Comparison of ENCODE assay signal across 7 mouse cellular contexts in the genomic region with DNA sequence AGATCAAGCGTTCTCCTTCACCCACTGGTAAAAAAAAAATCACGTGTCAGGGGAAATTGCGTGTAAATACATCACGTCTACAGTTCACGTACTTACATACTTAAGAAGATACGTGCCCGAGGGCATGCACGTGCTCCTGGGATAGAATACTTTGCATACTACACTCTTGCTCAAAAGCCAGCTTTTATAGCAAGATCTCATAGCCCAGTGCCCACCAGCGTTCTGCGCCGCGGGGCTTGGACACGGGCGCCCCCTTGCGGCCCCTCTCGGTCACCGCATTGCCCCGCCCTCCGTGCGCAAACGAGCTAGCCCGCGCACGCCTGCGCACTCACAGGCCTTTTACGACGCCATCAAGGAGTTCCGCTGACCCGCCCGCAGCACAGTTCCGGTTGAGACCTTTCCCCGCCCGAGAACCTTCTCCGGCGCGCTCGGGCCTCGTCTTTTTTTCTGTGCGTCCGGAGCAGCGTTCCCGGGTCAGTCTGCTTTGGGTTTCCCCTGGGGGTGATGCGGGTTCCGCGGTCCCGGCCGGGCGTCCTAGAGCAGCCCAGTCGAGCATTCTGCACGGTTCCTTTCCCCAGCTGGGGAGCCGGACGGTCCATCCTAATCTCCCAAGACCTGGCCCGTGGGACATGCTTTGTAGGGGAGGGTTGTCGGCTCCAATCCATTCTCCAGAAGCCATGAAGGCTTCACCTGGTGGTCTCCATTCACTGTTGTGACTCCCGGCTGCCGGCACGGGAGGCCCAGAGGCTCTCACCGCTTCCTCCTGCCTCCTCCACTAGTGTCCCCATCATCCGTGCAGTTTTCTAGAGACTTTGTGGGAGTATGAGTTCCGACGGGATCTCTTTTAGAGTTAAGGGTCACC. TPM values are rescaled to one million over a fixed set of nuclear protein-coding genes. Genes with fewer than 3 reads are reported as not detected.
DNase-seq lines count a peak whose midpoint lies in the region; ATAC-seq and TF ChIP-seq lines count a peak whose summit lies in the region.

A gene (plus strand): TSS at position 169 of the 862 bp plus-strand sequence.

- peak; percentile 97 for DNase-seq in adrenal gland, postnatal 10 days
- DNase-seq in embryonic facial prominence, embryonic 10.5 days (ENCODE audit: low spot score) = peak; percentile 95
- DNase-seq in gonadal fat pad, adult 2 months (ENCODE audit: low read depth) = peak; percentile 23
- peak; percentile 94 for DNase-seq in left cerebral cortex, postnatal 4 days

- intact Hi-C loops in left cerebral cortex, postnatal 4 days (cut with DNase I) = loop anchor here (5.0 to 10.0 kb wide), 3 partner anchors 49 to 212 kb away; a partner anchor contains a TSS

- peak within 1 kb of the TSS; percentile 82 for H3K4me2 ChIP-seq in intestine, postnatal 0 days (replicated peaks; ENCODE audit: low read depth)
- peak within 1 kb of the TSS; percentile 85 for H3K4me2 ChIP-seq in midbrain, embryonic 12.5 days (replicated peaks)

- under 1% methylated on average over 61 of the region's 61 CpGs for WGBS in embryonic facial prominence, embryonic 10.5 days
- WGBS in intestine, postnatal 0 days = under 1% methylated on average over 61 of the region's 61 CpGs
- 1% methylated on average over 61 of the region's 61 CpGs for WGBS in midbrain, embryonic 12.5 days
- under 1% methylated on average over 61 of the region's 61 CpGs for WGBS in small intestine, adult 2 months

- peaks cover 19% of the 10 kb centered on the region for H3K4me1 ChIP-seq in embryonic facial prominence, embryonic 10.5 days
- H3K4me1 ChIP-seq in intestine, postnatal 0 days (replicated peaks; ENCODE audit: control insufficient read depth, insufficient read depth, low read length) = no peaks in the 10 kb centered on the region
- peaks cover 17% of the 10 kb centered on the region for H3K4me1 ChIP-seq in midbrain, embryonic 12.5 days
- H3K4me1 ChIP-seq in small intestine, adult 2 months (ENCODE audit: control insufficient read depth, insufficient read depth, insufficient read length, low read length) = peaks cover 2% of the 10 kb centered on the region

- peaks cover 32% of the 10 kb centered on the region for H3K36me3 ChIP-seq in embryonic facial prominence, embryonic 10.5 days (replicated peaks)
- H3K36me3 ChIP-seq in intestine, postnatal 0 days (ENCODE audit: control insufficient read depth, insufficient read depth) = peaks cover 30% of the 10 kb centered on the region
- peaks cover 28% of the 10 kb centered on the region for H3K36me3 ChIP-seq in midbrain, embryonic 12.5 days
- H3K36me3 ChIP-seq in small intestine, adult 2 months (ENCODE audit: control insufficient read depth, insufficient read depth, low read length) = peaks cover 21% of the 10 kb centered on the region

- peaks cover 4% of the 10 kb centered on the region; the same call in 1 of the 2 replicates for H3K9me3 ChIP-seq in embryonic facial prominence, embryonic 10.5 days
- no peaks in the 10 kb centered on the region for H3K9me3 ChIP-seq in intestine, postnatal 0 days (ENCODE audit: control insufficient read depth)
- H3K9me3 ChIP-seq in midbrain, embryonic 12.5 days = no peaks in the 10 kb centered on the region

- peak within 1 kb of the TSS; percentile 87 for H3K4me3 ChIP-seq in embryonic facial prominence, embryonic 10.5 days
- peak within 1 kb of the TSS; percentile 91 for H3K4me3 ChIP-seq in intestine, postnatal 0 days (ENCODE audit: low read depth, low read length)
- H3K4me3 ChIP-seq in midbrain, embryonic 12.5 days = peak within 1 kb of the TSS; percentile 68
- H3K4me3 ChIP-seq in small intestine, adult 2 months (ENCODE audit: low read depth, low read length) = peak within 1 kb of the TSS; percentile 94

- TF ChIP-seq POLR2A in small intestine, adult 2 months (IDR thresholded peaks at IDR 0.05; ENCODE audit: low read depth, low read length) = peak; percentile 86; the same call in 1 of the 2 replicates

- H3K27ac ChIP-seq in embryonic facial prominence, embryonic 10.5 days (replicated peaks) = peak within 1 kb of the TSS; percentile 94
- peak within 1 kb of the TSS; percentile 89 for H3K27ac ChIP-seq in intestine, postnatal 0 days (ENCODE audit: low read depth, low read length)
- H3K27ac ChIP-seq in midbrain, embryonic 12.5 days (replicated peaks) = peak within 1 kb of the TSS; percentile 86
- H3K27ac ChIP-seq in small intestine, adult 2 months (ENCODE audit: insufficient read depth, low read depth, low read length) = peak within 1 kb of the TSS; percentile 74

- TF ChIP-seq CTCF in intestine, postnatal 0 days (IDR thresholded peaks at IDR 0.05; ENCODE audit: low read depth) = peak; percentile 99
- peak; percentile 99 for TF ChIP-seq CTCF in small intestine, adult 2 months (IDR thresholded peaks at IDR 0.05; ENCODE audit: extremely low read depth, insufficient read length, insufficient replicate concordance, low read depth, low read length)

- peak within 1 kb of the TSS; percentile 95 for H3K9ac ChIP-seq in intestine, postnatal 0 days (ENCODE audit: low read depth, low read length)
- H3K9ac ChIP-seq in midbrain, embryonic 12.5 days (replicated peaks) = peak within 1 kb of the TSS; percentile 85

- peak; percentile 84 for ATAC-seq in intestine, postnatal 0 days
- ATAC-seq in midbrain, embryonic 12.5 days (ENCODE audit: low FRiP score, low read depth) = peak; percentile 87

- H3K27me3 ChIP-seq in embryonic facial prominence, embryonic 10.5 days (replicated peaks; ENCODE audit: low read depth, poor library complexity, severe bottlenecking) = no peaks in the 10 kb centered on the region
- no peaks in the 10 kb centered on the region for H3K27me3 ChIP-seq in intestine, postnatal 0 days (replicated peaks; ENCODE audit: control insufficient read depth, insufficient read depth, low read length)
- no peaks in the 10 kb centered on the region for H3K27me3 ChIP-seq in midbrain, embryonic 12.5 days
- H3K27me3 ChIP-seq in small intestine, adult 2 months (ENCODE audit: control insufficient read depth, insufficient read depth, low read length) = no peaks in the 10 kb centered on the region

RNA-seq across cellular contexts. Expression of the gene that starts here (rescaled TPM):
- total RNA-seq in adrenal gland, postnatal 10 days (2021) = 10 to 100 TPM; 19.5 to 23.1 TPM
- 44.6 and 46.8 TPM in 2 replicates for polyA plus RNA-seq in embryonic facial prominence, embryonic 10.5 days (2016; fragmentation: Nextera tagmentation; extraction: Ambion mirVana)
- 32.6 and 37.2 TPM in 2 replicates for polyA plus RNA-seq in gonadal fat pad, adult 2 months (2012; rRNA removed)
- 22.8 and 23.9 TPM in 2 replicates for polyA plus RNA-seq in intestine, postnatal 0 days (2015; fragmentation: Nextera tagmentation; extraction: Ambion mirVana)
- 10 to 100 TPM; 34.4 to 37.0 TPM for total RNA-seq in left cerebral cortex, postnatal 4 days (2021)
- polyA plus RNA-seq in midbrain, embryonic 12.5 days (2016; fragmentation: Nextera tagmentation; extraction: Ambion mirVana) = 46.6 and 49.0 TPM in 2 replicates
- polyA plus RNA-seq in small intestine, adult 2 months (2012; rRNA removed) = 17.9 and 32.1 TPM in 2 replicates

Comparison
In these comparisons a context has a peak if more than half of its experiments do, and no peak if none do; other contexts are left out.
1. Peak in every context shown above with its lines: DNase-seq, ATAC-seq, H3K4me3 ChIP-seq and H3K27ac ChIP-seq.
2. DNase-seq: peak in every context shown above with its lines; median percentile 97 in adrenal gland, postnatal 10 days; 95 in embryonic facial prominence, embryonic 10.5 days; 94 in left cerebral cortex, postnatal 4 days; 23 in gonadal fat pad, adult 2 months.